Mouse (Mus musculus): Measurements from ENCODE around the gene Mapk7.

GRCm38 (mm10) chr11:61535530-61535929 lies 41.3 kb upstream of the Mapk7 start:
- TF ChIP-seq CTCF (IDR thresholded peaks at IDR 0.05; ENCODE audit: borderline replicate concordance, control insufficient read depth, extremely low read depth, insufficient read depth, low read length, poor library complexity) (no peak), POLR2A (IDR thresholded peaks at IDR 0.05; ENCODE audit: control insufficient read depth, extremely low read depth, insufficient read depth, low read length, poor library complexity) (no peak)

Data from thymus, adult 2 months (tissue).